Mouse (Mus musculus) B cell, adult 2 months (primary cell): ENCODE data around the gene Nhej1.
A peak's percentile ranks its signal among the peaks of the same experiment; 100 is the strongest.

ENCODE experiments used
- DNase-seq, 2 experiments: peaks; one replicate each; pipeline ENCODE4 v3.0.0; 2022

The Nhej1 gene

GRCm38 (mm10) chr1:75125418-75125817 lies 418 bp upstream of the Nhej1 start:
- DNase-seq: peak in 1 of 2 experiments; percentile 13

- peak; percentile 51 to 58 for DNase-seq
Observed at GRCm38 (mm10) chr1:75122211-75122610, 2.8 kb downstream of the Nhej1 start.

- no peak for DNase-seq
Observed at GRCm38 (mm10) chr1:75052091-75052490, 72.9 kb downstream of the Nhej1 start.

GRCm38 (mm10) chr1:75051428-75051827 lies 73.6 kb downstream of the Nhej1 start:
- no peak for DNase-seq

GRCm38 (mm10) chr1:75048571-75048970 lies 76.4 kb downstream of the Nhej1 start:
- no peak for DNase-seq

- no peak for DNase-seq
Observed at GRCm38 (mm10) chr1:75048041-75048440, 77.0 kb downstream of the Nhej1 start.

- no peak for DNase-seq
Observed at GRCm38 (mm10) chr1:75040429-75040828, 84.6 kb downstream of the Nhej1 start.

- DNase-seq: no peak
Observed at GRCm38 (mm10) chr1:75032041-75032440, 93.0 kb downstream of the Nhej1 start.

GRCm38 (mm10) chr1:75027061-75027779 lies 97.8 kb downstream of the Nhej1 start:
- no peak for DNase-seq

- DNase-seq: no peak
Observed at GRCm38 (mm10) chr1:75024419-75025199, 100.4 kb downstream of the Nhej1 start.

- no peak for DNase-seq
Observed at GRCm38 (mm10) chr1:75022216-75022615, 102.8 kb downstream of the Nhej1 start.

GRCm38 (mm10) chr1:75016846-75017245 lies 108.2 kb downstream of the Nhej1 start:
- DNase-seq: peak; percentile 61 to 64

GRCm38 (mm10) chr1:75015551-75016265 lies 109.3 kb downstream of the Nhej1 start:
- no peak for DNase-seq

- no peak for DNase-seq
Observed at GRCm38 (mm10) chr1:75014210-75014845, 110.7 kb downstream of the Nhej1 start.

GRCm38 (mm10) chr1:75010817-75011216 lies 114.2 kb downstream of the Nhej1 start:
- no peak for DNase-seq

GRCm38 (mm10) chr1:75010203-75010602 lies 114.8 kb downstream of the Nhej1 start:
- no peak for DNase-seq

- no peak for DNase-seq
Observed at GRCm38 (mm10) chr1:75006016-75006415, 119.0 kb downstream of the Nhej1 start.

GRCm38 (mm10) chr1:75001183-75001582 lies 123.8 kb downstream of the Nhej1 start:
- DNase-seq: no peak

GRCm38 (mm10) chr1:75000496-75000895 lies 124.5 kb downstream of the Nhej1 start:
- peak; percentile 54 to 58 for DNase-seq

GRCm38 (mm10) chr1:74999173-74999572 lies 125.8 kb downstream of the Nhej1 start:
- no peak for DNase-seq

- DNase-seq: no peak
Observed at GRCm38 (mm10) chr1:74997231-74997630, 127.8 kb downstream of the Nhej1 start.

- no peak for DNase-seq
Observed at GRCm38 (mm10) chr1:74977001-74977400, 148.0 kb downstream of the Nhej1 start.

- no peak for DNase-seq
Observed at GRCm38 (mm10) chr1:74975936-74976335, 149.1 kb downstream of the Nhej1 start.
